Mouse (Mus musculus): Measurements from ENCODE around the gene Nptx1. TPM values are rescaled to one million over a fixed set of nuclear protein-coding genes. Genes with fewer than 3 reads are reported as not detected.
A peak's percentile ranks its signal among the peaks of the same experiment; 100 is the strongest.

The Nptx1 gene
- total and polyA plus RNA-seq, 2 experiments from 2014 or later, result 0.23 to 1.6 TPM

DNA sequence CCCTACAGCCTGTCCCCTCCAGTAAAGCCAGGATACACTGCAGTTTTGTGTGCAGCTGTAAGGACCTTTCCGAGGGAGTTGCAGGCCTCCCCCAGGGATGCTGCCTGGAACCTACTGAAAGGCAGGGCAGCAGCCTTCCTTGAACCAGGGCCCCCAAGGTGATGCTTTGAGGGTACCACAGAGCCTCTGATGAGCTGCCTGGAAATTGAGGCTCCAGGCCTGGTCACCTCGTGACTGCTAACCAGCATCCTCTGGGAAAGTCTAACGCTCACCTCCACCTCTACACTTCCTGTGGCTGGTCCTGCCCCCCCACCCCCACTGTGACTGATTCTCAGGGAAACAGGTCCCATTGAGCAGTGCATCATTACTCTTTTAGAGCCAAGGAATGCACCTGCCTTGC, 2.3 kb downstream of the Nptx1 start:
- H3K4me3 ChIP-seq (ENCODE audit: low read depth, low read length), result no peak overlapping the region
- H3K4me2 ChIP-seq (ENCODE audit: low read depth, low read length), result no peak overlapping the region
- peaks cover 94% of the 10 kb centered on the region for H3K27me3 ChIP-seq (ENCODE audit: control insufficient read depth, insufficient read depth, low read length)
- DNase-seq (ENCODE audit: low spot score), result no peak
- H3K9ac ChIP-seq (replicated peaks; ENCODE audit: low read depth, low read length), result no peak overlapping the region
- TF ChIP-seq CTCF (IDR thresholded peaks at IDR 0.05; ENCODE audit: low read depth), result no peak
- TF ChIP-seq EP300 (IDR thresholded peaks at IDR 0.05; ENCODE audit: low read depth), result no peak
- no peak overlapping the region for H3K27ac ChIP-seq (ENCODE audit: low read depth)
- no peaks in the 10 kb centered on the region for H3K9me3 ChIP-seq (replicated peaks; ENCODE audit: control insufficient read depth, low read length)
- peaks cover 29% of the 10 kb centered on the region for H3K4me1 ChIP-seq (ENCODE audit: control insufficient read depth, insufficient read depth)
- 49% methylated on average over 3 of the region's 3 CpGs for WGBS
- ATAC-seq (ENCODE audit: insufficient read depth, low read depth), result no peak
- no peaks in the 10 kb centered on the region for H3K36me3 ChIP-seq (replicated peaks; ENCODE audit: control insufficient read depth, insufficient read depth, low read length)

- H3K9ac ChIP-seq (replicated peaks; ENCODE audit: low read depth, low read length), result no peak overlapping the region
- no peak overlapping the region for H3K4me2 ChIP-seq (ENCODE audit: low read depth, low read length)
- 77% methylated on average over 15 of the region's 15 CpGs for WGBS
- H3K27me3 ChIP-seq (ENCODE audit: control insufficient read depth, insufficient read depth, low read length), result peaks cover 94% of the 10 kb centered on the region
- H3K4me1 ChIP-seq (ENCODE audit: control insufficient read depth, insufficient read depth), result peaks cover 29% of the 10 kb centered on the region
- H3K4me3 ChIP-seq (ENCODE audit: low read depth, low read length), result no peak overlapping the region
- no peak overlapping the region for H3K27ac ChIP-seq (ENCODE audit: low read depth)
- ATAC-seq (ENCODE audit: insufficient read depth, low read depth), result no peak
- no peak for DNase-seq (ENCODE audit: low spot score)
- H3K36me3 ChIP-seq (replicated peaks; ENCODE audit: control insufficient read depth, insufficient read depth, low read length), result no peaks in the 10 kb centered on the region
- no peaks in the 10 kb centered on the region for H3K9me3 ChIP-seq (replicated peaks; ENCODE audit: control insufficient read depth, low read length)
- TF ChIP-seq CTCF (IDR thresholded peaks at IDR 0.05; ENCODE audit: low read depth) (no peak), EP300 (IDR thresholded peaks at IDR 0.05; ENCODE audit: low read depth) (no peak)
Measured at GRCm38 (mm10) chr11:119544518-119545105, 2.9 kb downstream of the Nptx1 start.

- Histone ChIP-seq H3K36me3 (replicated peaks; ENCODE audit: control insufficient read depth, insufficient read depth, low read length) (no peaks in the 10 kb centered on the region), H3K4me2 (ENCODE audit: low read depth, low read length) (no peak overlapping the region), H3K9me3 (replicated peaks; ENCODE audit: control insufficient read depth, low read length) (no peaks in the 10 kb centered on the region), H3K4me1 (ENCODE audit: control insufficient read depth, insufficient read depth) (peaks cover 23% of the 10 kb centered on the region), H3K27me3 (ENCODE audit: control insufficient read depth, insufficient read depth, low read length) (peaks cover 94% of the 10 kb centered on the region), H3K4me3 (ENCODE audit: low read depth, low read length) (no peak overlapping the region), H3K9ac (replicated peaks; ENCODE audit: low read depth, low read length) (no peak overlapping the region), H3K27ac (ENCODE audit: low read depth) (no peak overlapping the region)
- no peak for ATAC-seq (ENCODE audit: insufficient read depth, low read depth)
- TF ChIP-seq CTCF (IDR thresholded peaks at IDR 0.05; ENCODE audit: low read depth) (no peak), EP300 (IDR thresholded peaks at IDR 0.05; ENCODE audit: low read depth) (no peak)
- no peak for DNase-seq (ENCODE audit: low spot score)
- 47% methylated on average over 16 of the region's 16 CpGs for WGBS
Measured at GRCm38 (mm10) chr11:119543816-119544517, 3.6 kb downstream of the Nptx1 start.

DNA sequence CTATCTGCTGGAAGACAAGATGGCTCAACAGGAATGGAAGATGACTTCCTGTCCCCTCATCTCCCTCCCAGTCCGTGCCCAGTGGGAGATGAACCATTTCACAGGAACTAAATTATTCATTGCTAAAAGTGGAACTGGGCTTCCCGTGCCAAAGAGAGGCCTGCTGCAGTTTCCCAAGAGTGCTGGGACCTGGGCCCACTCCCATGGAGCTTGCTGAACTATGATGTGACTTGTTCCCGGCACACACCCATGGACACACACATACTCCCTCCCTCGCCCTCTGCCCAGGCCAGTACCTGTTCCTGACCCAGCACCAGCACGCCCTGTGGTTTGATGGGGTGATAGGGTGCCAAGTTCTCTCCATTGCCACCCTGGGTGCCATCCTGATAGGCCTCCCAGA, 4.7 kb downstream of the Nptx1 start:
- Histone ChIP-seq H3K9ac (replicated peaks; ENCODE audit: low read depth, low read length) (no peak overlapping the region), H3K4me3 (ENCODE audit: low read depth, low read length) (no peak overlapping the region), H3K9me3 (replicated peaks; ENCODE audit: control insufficient read depth, low read length) (no peaks in the 10 kb centered on the region), H3K36me3 (replicated peaks; ENCODE audit: control insufficient read depth, insufficient read depth, low read length) (no peaks in the 10 kb centered on the region), H3K4me2 (ENCODE audit: low read depth, low read length) (no peak overlapping the region), H3K27me3 (ENCODE audit: control insufficient read depth, insufficient read depth, low read length) (peaks cover 84% of the 10 kb centered on the region), H3K27ac (ENCODE audit: low read depth) (no peak overlapping the region), H3K4me1 (ENCODE audit: control insufficient read depth, insufficient read depth) (peaks cover 16% of the 10 kb centered on the region)
- TF ChIP-seq CTCF (IDR thresholded peaks at IDR 0.05; ENCODE audit: low read depth) (no peak), EP300 (IDR thresholded peaks at IDR 0.05; ENCODE audit: low read depth) (no peak)
- no peak for DNase-seq (ENCODE audit: low spot score)
- ATAC-seq (ENCODE audit: insufficient read depth, low read depth), result no peak
- WGBS, result 57% methylated on average over 5 of the region's 5 CpGs

GRCm38 (mm10) chr11:119542371-119542770, 5.2 kb downstream of the Nptx1 start:
- no peak overlapping the region for H3K27ac ChIP-seq (ENCODE audit: low read depth)
- TF ChIP-seq EP300 (IDR thresholded peaks at IDR 0.05; ENCODE audit: low read depth) (no peak), CTCF (IDR thresholded peaks at IDR 0.05; ENCODE audit: low read depth) (peak; percentile 12; the same call in 1 of the 2 replicates)
- no peak for DNase-seq (ENCODE audit: low spot score)
- no peak for ATAC-seq (ENCODE audit: insufficient read depth, low read depth)
- no peaks in the 10 kb centered on the region for H3K9me3 ChIP-seq (replicated peaks; ENCODE audit: control insufficient read depth, low read length)
- H3K9ac ChIP-seq (replicated peaks; ENCODE audit: low read depth, low read length), result no peak overlapping the region
- WGBS, result 34% methylated on average over 9 of the region's 9 CpGs
- H3K4me2 ChIP-seq (ENCODE audit: low read depth, low read length), result no peak overlapping the region
- no peak overlapping the region for H3K4me3 ChIP-seq (ENCODE audit: low read depth, low read length)
- H3K27me3 ChIP-seq (ENCODE audit: control insufficient read depth, insufficient read depth, low read length), result peaks cover 79% of the 10 kb centered on the region
- peaks cover 12% of the 10 kb centered on the region; the same call in 1 of the 2 replicates for H3K4me1 ChIP-seq (ENCODE audit: control insufficient read depth, insufficient read depth)
- H3K36me3 ChIP-seq (replicated peaks; ENCODE audit: control insufficient read depth, insufficient read depth, low read length), result no peaks in the 10 kb centered on the region
